Mouse (Mus musculus) stomach, embryonic 14.5 days (tissue): ENCODE results near the gene Slc1a5. TPM values are rescaled to one million over a fixed set of nuclear protein-coding genes. Genes with fewer than 3 reads are reported as not detected.

Source experiments
- ATAC-seq: fragments of 200-750 bp; cut with Nextera tagmentation; 2 replicates; pipeline ENCODE4 v1.8.0; 2017; ENCODE audit warnings: low read depth, moderate TSS enrichment; ENCODE audit not compliant: insufficient number of reproducible peaks, insufficient read depth, low FRiP score
- H3K27ac ChIP-seq: fragments of 300-500 bp; sonication (generic); 2 replicates; pipeline ENCODE4 v1.5.1; 2014; ENCODE audit warnings: mild to moderate bottlenecking, low read length, moderate library complexity, mixed read lengths
- H3K27me3 ChIP-seq: fragments of 300-500 bp; sonication (generic); 2 replicates; pipeline ENCODE4 v1.6.1; 2014; ENCODE audit warnings: low read length, control low read depth, mixed read lengths; ENCODE audit not compliant: control insufficient read depth, insufficient read depth
- H3K36me3 ChIP-seq: fragments of 300-500 bp; sonication (generic); 2 replicates; pipeline ENCODE4 v1.6.1; 2014; ENCODE audit warnings: mild to moderate bottlenecking, control low read depth, low read length, moderate library complexity, mixed read lengths; ENCODE audit not compliant: control insufficient read depth, insufficient read depth
- H3K4me1 ChIP-seq: fragments of 300-500 bp; sonication (generic); 2 replicates; pipeline ENCODE4 v1.6.1; 2014; ENCODE audit warnings: low read length, control low read depth, mixed read lengths; ENCODE audit not compliant: control insufficient read depth, insufficient read depth
- H3K4me2 ChIP-seq: fragments of 300-500 bp; sonication (generic); replicated peaks from 2 replicates; pipeline ENCODE4 v1.6.1; 2014; ENCODE audit warnings: low read depth, low read length, control low read depth
- H3K4me3 ChIP-seq: fragments of 300-500 bp; sonication (generic); 2 replicates; pipeline ENCODE4 v1.5.1; 2014; ENCODE audit warnings: low read depth, low read length, control low read depth
- H3K9ac ChIP-seq: fragments of 300-500 bp; sonication (generic); replicated peaks from 2 replicates; pipeline ENCODE4 v1.6.1; 2014; ENCODE audit warnings: low read depth, mild to moderate bottlenecking, control low read depth, low read length, moderate library complexity, mixed read lengths
- H3K9me3 ChIP-seq: fragments of 300-500 bp; sonication (generic); 2 replicates; pipeline ENCODE4 v1.6.1; 2016; ENCODE audit warnings: low read depth, low read length, control low read depth; ENCODE audit not compliant: control insufficient read depth
- WGBS: fragments of 180-500 bp; shearing (Covaris S2); extraction: QIAGEN DNeasy Blood & Tissue Kit; methylation state at CpG from one replicate; pipeline ENCODE4 v1.1.7; 2014; 5-methylcytosine and 5-hydroxymethylcytosine counted together
- polyA plus RNA-seq: library from polyadenylated mRNA; unstranded; fragments of >200 nt; fragmentation: Nextera tagmentation; extraction: Ambion mirVana; gene quantifications from 2 replicates; pipeline ENCODE4 v1.2.1, GENCODE M21; 2014

Gene Slc1a5
- polyA plus RNA-seq, 1 experiment from 2014 or later, result 36.7 TPM

DNA sequence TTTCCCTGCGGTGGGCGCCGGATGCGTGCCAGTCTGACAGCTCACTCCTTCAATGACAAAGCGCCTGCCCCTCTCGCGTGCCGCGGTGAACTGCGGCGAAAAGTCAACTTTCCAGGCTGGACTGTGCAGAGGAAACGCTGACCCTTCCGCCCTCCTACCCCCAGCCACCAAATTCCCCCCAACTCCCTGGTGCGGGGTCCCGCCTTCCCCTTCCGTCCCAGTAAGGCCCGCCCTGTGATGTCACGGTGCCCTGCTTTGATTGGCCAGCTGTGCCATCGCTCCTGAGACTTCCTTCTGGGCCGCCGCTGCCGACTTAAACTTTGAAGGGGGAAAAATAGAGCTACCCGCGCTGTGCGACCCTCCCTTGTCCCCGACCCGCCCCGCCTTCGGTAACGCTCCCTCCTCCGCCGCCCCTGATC is 61.5 kb downstream of the Slc1a5 start, which contains the start of gene Prkd2:
Prkd2 (plus strand) TSS at position 258 of the 419 bp plus-strand sequence.
- H3K9me3 ChIP-seq, result no peaks in the 10 kb centered on the region
- H3K27me3 ChIP-seq, result no peaks in the 10 kb centered on the region
- H3K36me3 ChIP-seq, result peaks cover 26% of the 10 kb centered on the region
- ATAC-seq, result peak; percentile 88
- peak within 1 kb of the TSS; percentile 41 for H3K9ac ChIP-seq
- peak within 1 kb of the TSS; percentile 83 for H3K4me2 ChIP-seq
- under 1% methylated on average over 32 of the region's 32 CpGs for WGBS
- H3K27ac ChIP-seq, result peak within 1 kb of the TSS; percentile 64; the same call in 1 of the 2 replicates
- H3K4me1 ChIP-seq, result peaks cover 20% of the 10 kb centered on the region; the same call in 1 of the 2 replicates
- peak within 1 kb of the TSS; percentile 45 for H3K4me3 ChIP-seq

DNA sequence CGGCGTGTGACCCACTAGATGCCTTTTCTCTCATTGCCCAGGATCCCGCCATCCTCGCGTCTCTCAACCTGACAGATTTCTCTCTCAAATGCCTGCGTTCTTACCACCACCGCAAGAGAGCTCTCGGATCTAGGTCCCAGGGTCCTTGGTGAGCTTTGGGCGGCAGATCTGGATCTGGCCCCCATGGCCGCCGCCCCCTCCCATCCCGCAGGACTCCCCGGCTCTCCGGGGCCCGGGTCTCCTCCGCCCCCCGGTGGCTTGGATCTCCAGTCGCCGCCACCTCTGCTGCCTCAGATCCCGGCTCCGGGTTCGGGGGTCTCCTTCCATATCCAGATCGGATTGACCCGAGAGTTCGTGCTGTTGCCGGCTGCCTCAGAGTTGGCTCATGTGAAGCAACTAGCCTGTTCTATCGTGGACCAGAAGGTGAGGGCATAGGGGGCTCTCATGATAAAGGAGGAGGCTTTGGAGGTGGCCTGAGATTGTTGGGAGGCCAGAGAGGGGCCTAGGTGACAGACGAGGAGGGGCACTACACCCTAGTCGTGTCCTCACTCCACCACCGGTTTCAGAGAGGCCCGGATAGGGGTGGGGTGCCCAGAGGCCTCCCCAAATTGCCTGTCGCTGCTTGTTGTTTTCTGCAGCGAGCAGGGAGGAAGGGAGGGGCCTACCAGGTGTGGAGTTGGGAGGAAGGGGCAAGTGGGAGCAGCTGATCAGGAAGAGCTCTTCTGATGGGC is 62.5 kb downstream of the Slc1a5 start:
- peak overlapping the region; percentile 45 for H3K4me3 ChIP-seq
- H3K4me2 ChIP-seq, result peak overlapping the region; percentile 83
- H3K36me3 ChIP-seq, result peaks cover 17% of the 10 kb centered on the region
- H3K27ac ChIP-seq, result peak overlapping the region; percentile 64; the same call in 1 of the 2 replicates
- H3K9ac ChIP-seq, result peak overlapping the region; percentile 41
- ATAC-seq, result no peak
- no peaks in the 10 kb centered on the region for H3K9me3 ChIP-seq
- under 1% methylated on average over 33 of the region's 33 CpGs for WGBS
- H3K27me3 ChIP-seq, result no peaks in the 10 kb centered on the region
- H3K4me1 ChIP-seq, result peaks cover 20% of the 10 kb centered on the region; the same call in 1 of the 2 replicates

DNA sequence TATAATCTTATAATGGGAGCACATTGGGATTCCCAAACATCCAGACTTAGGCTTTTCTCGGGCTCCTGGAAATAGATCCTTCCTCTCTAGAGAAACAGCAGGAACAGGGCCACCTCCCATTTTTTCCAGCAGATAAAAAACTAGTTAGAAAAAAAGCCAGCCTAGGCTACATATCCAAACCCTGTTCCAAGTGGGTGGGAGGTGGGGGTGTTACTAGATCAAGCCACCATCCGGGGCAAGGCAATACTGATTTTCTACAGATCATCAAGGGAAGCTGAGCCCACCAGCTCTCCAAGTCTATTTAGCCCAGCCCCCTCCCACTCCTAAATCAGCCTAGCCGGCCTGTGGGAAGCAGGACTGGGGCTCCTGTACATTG is 63.5 kb downstream of the Slc1a5 start:
- Histone ChIP-seq H3K27me3 (no peaks in the 10 kb centered on the region), H3K27ac (peak overlapping the region; percentile 62; the same call in 1 of the 2 replicates), H3K36me3 (peaks cover 10% of the 10 kb centered on the region), H3K4me1 (peaks cover 20% of the 10 kb centered on the region; the same call in 1 of the 2 replicates), H3K9ac (no peak overlapping the region), H3K4me2 (peak overlapping the region; percentile 83), H3K4me3 (peak overlapping the region; percentile 17; the same call in 1 of the 2 replicates), H3K9me3 (no peaks in the 10 kb centered on the region)
- WGBS, result 57% methylated on average over 3 of the region's 3 CpGs
- ATAC-seq, result no peak

DNA sequence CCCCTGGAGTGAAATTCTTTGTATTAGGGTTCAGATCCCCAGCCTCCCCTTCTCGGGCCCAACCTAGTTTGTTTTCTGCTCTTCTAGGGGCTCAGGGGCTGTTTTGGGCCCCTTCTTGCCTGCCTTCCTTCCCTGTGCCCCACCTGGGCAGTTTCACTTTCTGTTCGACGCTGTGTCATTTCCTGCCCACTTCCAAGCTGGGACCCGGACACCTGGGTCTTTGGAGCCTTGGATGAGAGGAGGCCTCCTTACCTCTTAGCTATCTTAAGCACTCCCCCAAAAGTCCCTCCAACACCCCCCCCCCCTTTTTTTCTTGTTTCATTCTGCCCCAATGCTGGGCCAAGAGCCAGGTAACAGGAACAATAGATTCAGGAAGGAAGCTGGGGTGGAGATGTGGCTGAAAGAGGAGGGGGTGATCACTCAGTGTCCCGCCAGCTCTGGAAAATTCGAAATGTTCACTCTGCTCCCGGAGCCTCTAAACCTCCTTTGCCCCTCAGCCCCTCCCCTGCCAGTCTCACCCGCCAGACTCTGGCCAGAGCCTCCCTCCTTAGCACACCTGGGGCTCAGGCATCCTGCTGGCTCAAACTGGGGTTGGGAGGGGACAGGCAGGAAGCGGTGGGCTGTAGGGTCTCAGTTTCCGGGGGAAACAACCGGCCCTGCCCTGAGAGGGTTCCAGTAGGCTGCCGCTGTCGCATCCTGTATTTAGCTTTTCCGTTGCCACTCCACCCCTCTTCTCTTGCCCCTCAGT is 64.1 kb downstream of the Slc1a5 start:
- H3K9ac ChIP-seq, result peak overlapping the region; percentile 33; the same call in 1 of the 2 replicates
- peak overlapping the region; percentile 17 for H3K4me3 ChIP-seq
- peaks cover 20% of the 10 kb centered on the region; the same call in 1 of the 2 replicates for H3K4me1 ChIP-seq
- H3K27ac ChIP-seq, result peak overlapping the region; percentile 63; the same call in 1 of the 2 replicates
- peak overlapping the region; percentile 83 for H3K4me2 ChIP-seq
- H3K36me3 ChIP-seq, result peaks cover 9% of the 10 kb centered on the region
- H3K27me3 ChIP-seq, result no peaks in the 10 kb centered on the region
- no peak for ATAC-seq
- no peaks in the 10 kb centered on the region for H3K9me3 ChIP-seq
- 27% methylated on average over 14 of the region's 14 CpGs for WGBS

- ATAC-seq, result no peak
- H3K27me3 ChIP-seq, result no peaks in the 10 kb centered on the region
- H3K9me3 ChIP-seq, result no peaks in the 10 kb centered on the region
- WGBS, result 31% methylated on average over 10 of the region's 10 CpGs
- peak overlapping the region; percentile 63; the same call in 1 of the 2 replicates for H3K27ac ChIP-seq
- peak overlapping the region; percentile 83 for H3K4me2 ChIP-seq
- H3K4me3 ChIP-seq, result peak overlapping the region; percentile 17
- H3K4me1 ChIP-seq, result peaks cover 20% of the 10 kb centered on the region; the same call in 1 of the 2 replicates
- H3K36me3 ChIP-seq, result peaks cover 4% of the 10 kb centered on the region
- H3K9ac ChIP-seq, result peak overlapping the region; percentile 33; the same call in 1 of the 2 replicates
These were observed 64.7 kb downstream of the Slc1a5 start for GRCm38 (mm10) chr7:16845820-16846167.

DNA sequence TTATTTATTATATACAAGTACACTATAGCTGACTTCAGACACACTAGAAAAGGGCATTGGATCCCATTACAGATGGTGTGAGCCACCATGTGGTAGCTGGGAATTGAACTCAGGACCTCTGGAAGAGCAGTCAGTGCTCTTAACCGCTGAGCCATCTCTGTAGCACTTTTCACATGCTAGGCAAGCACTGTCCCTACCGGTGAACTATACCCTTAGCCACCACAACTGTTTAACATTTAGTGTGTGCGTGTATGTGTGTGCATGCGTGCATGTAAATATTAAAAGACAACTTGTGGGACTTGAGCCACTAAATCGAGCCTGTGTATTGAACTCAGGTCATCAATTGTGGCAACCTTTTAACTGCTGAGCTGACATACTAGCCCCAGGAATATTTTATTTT is 65.6 kb downstream of the Slc1a5 start:
- 92% methylated on average over 5 of the region's 5 CpGs for WGBS
- Histone ChIP-seq H3K27ac (no peak overlapping the region), H3K9ac (no peak overlapping the region), H3K4me1 (peaks cover 16% of the 10 kb centered on the region; the same call in 1 of the 2 replicates), H3K27me3 (no peaks in the 10 kb centered on the region), H3K4me3 (no peak overlapping the region), H3K36me3 (peaks cover 4% of the 10 kb centered on the region), H3K9me3 (no peaks in the 10 kb centered on the region), H3K4me2 (no peak overlapping the region)
- ATAC-seq, result no peak

- H3K4me2 ChIP-seq, result no peak overlapping the region
- no peaks in the 10 kb centered on the region for H3K9me3 ChIP-seq
- peaks cover 7% of the 10 kb centered on the region for H3K36me3 ChIP-seq
- 81% methylated on average over 19 of the region's 19 CpGs for WGBS
- ATAC-seq, result no peak
- peaks cover 16% of the 10 kb centered on the region; the same call in 1 of the 2 replicates for H3K4me1 ChIP-seq
- no peak overlapping the region for H3K4me3 ChIP-seq
- no peak overlapping the region for H3K27ac ChIP-seq
- H3K9ac ChIP-seq, result no peak overlapping the region
- no peaks in the 10 kb centered on the region for H3K27me3 ChIP-seq
These were observed 66.4 kb downstream of the Slc1a5 start for GRCm38 (mm10) chr7:16847507-16847906.
